Mouse (Mus musculus) testis, adult 2 months (tissue): ENCODE data around the gene Syt12.

Experiments used
- CTCF ChIP-seq: fragments of 200-500 bp; IDR thresholded peaks from 2 replicates; pipeline ENCODE4 v1.5.1; 2012; ENCODE audit warnings: low read depth, mild to moderate bottlenecking, inconsistent platforms, low read length, moderate library complexity; ENCODE audit not compliant: control insufficient read depth, insufficient read depth, insufficient replicate concordance
- POLR2A ChIP-seq: fragments of 200-500 bp; IDR thresholded peaks from 2 replicates; pipeline ENCODE4 v1.6.1; 2012; ENCODE audit warnings: low read depth, mild to moderate bottlenecking, inconsistent platforms, low read length, moderate library complexity; ENCODE audit not compliant: control insufficient read depth

DNA sequence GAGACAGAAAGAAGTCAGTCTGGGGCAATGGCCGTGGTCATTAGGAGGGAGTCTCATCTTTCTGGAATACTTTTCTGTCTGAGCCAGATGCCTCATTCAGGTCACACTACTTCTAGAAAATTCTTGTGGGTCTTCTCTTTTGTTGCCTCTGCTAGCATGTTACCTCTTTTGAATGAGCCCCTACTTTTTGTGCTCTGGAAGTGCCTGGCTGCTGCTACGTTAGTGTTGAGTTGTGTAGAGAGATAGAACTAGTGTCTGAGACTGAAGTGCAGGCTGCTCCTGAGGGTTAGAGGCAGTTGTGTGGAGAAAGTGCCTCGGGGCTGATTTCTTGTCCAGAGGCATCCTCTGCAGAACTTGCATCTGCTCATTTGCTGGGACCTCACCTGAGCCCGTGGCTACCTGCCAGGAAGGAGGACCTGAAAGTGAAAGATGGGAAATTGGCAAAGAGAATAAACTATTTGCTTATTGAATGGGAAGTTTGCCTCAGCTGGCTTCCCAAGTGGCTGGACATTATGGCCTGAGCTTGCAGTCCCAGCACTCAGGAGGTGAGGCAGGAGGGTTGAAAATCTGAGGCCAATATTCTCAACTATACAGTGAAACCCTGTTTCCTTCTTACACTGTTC is 36.1 kb upstream of the Syt12 start:
- no peak for TF ChIP-seq POLR2A
- no peak for TF ChIP-seq CTCF
